Mouse (Mus musculus) kidney, postnatal 25 days (tissue): ENCODE measurements at regions not wholly inside any gene's neighbourhood (a gene's known extent, or its start where the extent isn't known, plus 50 kb on each side); places are given as distances from the start of the nearest gene placed in this dataset.

Experiments used
- DNase-seq, 2 experiments: peaks; one replicate each; pipeline ENCODE4 v3.0.0; 2021; ENCODE audit warnings: mixed read lengths in 2 of 2

DNA sequence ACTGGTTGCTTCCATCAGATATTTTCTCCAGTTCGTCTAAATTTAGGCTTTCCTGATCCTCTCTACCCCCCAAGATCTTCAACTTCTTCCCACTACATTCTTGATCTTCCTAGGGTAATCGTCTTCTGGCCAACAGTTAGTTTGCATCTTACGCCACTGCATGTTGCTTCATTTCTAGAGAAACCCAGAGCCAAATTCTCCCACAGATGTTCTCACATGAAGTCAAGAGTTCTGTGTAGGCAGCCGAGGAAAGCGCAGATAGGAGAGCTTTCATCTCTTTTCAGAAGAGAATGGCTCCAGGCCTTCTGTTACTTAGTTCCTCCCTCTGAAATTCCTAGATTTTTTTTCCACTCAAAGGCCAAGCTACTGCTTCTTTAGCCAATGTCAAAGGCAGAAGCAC is 179.9 kb downstream of the Fgf10 start:
- DNase-seq = no peak

DNA sequence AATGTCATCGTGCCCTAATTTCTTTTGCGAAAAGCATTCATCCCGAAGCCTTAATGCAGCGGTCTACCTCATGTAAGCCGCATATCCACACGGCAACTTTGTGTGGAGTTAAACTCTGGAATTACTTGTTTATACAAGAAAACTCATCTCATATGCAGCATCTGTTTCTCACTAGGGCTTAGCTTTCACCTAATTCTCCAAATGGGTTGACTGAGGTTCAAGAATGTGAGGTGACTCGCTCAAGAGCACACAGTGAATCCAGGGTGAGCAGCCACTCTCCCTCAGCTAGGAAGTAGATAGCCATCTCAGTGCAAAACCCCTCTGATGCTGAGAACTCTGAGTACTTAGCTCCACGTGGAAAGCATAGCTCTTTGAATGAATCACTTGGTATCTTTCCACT is 181.1 kb downstream of the Fgf10 start:
- no peak for DNase-seq

DNA sequence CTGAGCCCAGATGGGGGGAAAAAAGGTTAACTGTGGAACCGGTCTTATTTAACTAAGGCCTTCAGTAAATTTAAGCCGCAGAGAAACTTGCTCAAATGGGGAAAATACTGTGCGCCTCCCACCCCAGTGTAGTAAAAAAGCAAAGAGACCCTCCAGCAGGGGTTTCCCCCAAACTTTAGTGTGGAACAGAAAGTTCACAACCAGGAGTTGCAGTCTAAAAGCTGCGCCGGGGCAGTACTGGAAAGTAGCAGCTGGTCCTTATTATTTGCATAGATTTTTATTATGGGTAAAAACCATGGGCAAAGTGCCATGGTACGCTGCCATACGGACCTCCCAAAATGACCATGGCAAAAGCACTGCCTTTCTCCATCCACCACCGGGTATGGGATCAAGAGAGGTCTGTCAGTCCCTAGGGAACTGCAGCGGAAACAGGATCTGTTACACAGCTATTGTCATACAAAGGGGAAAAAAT is 216.8 kb downstream of the Fgf10 start:
- DNase-seq = no peak

DNA sequence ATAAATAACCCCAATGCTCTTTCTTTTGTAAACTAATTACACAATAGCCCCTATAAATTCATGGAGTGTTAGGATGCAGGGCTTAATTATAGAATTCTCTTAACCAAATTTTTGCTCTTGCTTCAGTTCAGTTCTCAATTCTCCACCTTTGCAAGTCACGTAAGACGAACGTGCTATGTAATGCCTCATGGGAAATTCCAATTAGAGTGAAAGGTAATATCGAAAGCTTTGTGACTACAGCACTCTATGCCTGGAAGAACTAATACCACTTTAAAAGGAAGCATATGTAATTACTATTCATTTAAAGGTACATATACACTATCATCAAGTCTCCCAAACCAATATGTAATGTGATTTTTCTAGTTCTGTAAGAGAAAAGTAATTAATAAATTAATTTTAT is 225.5 kb downstream of the Fgf10 start:
- DNase-seq = no peak

DNA sequence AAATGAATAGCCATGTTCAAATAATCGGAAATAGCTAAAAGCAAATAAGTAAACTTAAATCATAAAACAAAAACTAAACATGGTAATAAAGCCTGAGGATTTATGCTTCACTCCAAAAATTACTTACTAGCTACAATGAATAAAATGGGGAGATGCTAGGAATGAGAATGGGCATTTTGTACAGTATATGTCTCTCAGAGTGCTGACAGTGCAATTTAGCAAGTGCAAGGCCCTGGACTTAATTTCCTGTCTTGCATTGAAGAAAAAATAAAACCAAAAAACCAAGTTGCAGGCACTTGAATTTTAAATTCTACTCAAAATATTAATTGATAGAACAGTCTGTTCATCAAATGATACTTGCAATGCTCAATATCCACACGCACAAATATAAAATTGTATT is 232.4 kb downstream of the Fgf10 start:
- no peak for DNase-seq

DNA sequence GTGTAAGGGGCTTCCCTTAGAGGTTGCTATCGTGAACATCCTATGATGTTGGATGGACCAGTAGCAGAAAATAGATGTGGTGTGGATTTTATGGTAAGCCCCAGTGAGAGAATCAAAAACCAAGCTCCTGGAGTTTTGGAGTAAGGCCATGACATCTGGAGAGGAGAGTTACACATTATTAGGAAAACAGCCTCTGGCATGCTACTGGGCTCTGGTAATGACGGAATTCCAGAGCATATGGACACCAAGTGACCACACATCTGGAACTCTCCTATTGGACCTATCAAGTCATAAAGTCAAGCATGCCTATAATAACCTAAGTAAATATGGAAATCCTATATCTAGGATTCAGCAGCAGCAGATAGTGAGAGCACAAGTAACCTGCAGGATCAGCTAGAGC is 240.8 kb downstream of the Fgf10 start:
- no peak for DNase-seq

DNA sequence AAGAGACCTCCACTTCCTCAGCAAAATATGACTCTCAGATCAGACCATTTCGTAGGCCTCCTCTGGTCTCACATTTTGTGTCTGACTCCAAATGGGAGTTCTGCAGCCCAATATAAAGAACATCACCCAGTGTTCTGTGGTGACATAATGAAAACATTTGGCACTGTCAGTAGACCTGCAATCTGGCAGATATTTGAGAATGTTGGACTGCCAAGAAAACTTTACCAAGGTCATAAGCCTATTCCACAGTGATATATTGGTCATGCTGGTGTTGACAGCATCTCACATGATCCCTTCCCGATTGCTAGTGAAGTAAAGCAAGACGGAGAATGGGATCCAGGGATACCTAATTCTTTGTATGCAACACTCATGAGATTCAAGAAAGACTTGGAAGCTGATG is 271.2 kb downstream of the Fgf10 start:
- no peak for DNase-seq

DNA sequence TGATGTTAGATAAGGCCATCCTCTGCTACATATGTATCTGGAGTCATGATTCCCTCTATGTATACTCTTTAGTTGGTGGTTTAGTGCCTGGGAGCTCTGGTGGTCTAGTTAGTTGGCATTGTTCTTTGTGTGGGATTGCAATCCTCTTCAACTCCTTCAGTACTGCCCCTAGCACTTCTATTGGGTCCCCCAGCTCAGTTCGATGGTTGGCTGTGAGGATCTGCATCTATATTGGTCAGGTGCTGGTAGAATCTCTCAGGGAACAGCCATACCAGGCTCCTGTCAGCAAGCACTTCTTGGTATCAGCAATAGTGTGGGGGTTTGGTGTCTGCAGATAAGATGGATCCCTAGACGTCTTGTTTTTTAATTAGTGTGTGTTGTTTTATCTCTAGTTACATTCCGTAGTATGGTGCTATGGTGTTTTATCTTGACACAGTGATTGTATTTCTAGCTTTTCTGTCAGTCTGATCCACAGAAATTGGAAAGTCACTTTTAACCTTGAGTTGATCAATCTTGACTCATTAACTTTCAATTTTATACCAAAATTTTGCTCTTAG is 296.6 kb downstream of the Fgf10 start:
- DNase-seq = no peak

DNA sequence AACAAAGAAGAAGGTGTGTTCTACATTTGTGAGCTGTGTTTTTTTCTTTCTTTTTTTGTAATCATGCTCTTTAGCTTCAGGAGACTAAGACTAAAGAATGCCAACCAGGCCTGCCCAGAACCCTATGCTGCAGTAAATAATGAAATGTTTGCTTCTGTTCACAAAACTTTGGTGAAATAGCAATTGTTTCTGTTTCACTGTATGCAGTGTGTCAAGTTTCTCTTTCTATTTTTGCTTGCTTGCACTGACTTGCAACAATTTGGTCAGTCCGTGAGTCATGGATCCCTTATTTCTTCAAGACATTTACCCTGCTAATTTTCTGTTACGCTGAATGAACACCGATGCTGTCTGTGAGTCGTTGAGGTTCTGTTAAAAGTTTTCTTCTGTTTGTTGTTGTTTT is 298.1 kb downstream of the Fgf10 start:
- no peak for DNase-seq

DNA sequence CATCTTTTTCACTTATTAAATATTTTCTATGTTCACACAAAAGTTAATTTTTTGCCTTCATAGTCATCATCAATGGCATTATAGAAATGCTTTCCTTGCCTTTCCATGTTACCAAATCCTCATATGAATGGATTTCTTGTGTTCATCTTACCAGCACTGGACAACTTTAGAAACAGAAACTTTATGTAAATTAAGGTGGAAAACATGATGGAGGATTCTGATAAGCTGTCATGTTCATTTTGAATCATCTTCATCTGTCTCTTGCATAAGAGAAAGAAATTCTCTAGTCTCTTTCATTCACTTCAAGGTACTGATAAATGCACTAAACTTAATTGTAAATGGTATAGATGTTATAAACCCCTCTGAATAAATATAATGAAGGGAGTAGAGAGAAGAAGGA is 305.4 kb downstream of the Fgf10 start:
- no peak for DNase-seq

DNA sequence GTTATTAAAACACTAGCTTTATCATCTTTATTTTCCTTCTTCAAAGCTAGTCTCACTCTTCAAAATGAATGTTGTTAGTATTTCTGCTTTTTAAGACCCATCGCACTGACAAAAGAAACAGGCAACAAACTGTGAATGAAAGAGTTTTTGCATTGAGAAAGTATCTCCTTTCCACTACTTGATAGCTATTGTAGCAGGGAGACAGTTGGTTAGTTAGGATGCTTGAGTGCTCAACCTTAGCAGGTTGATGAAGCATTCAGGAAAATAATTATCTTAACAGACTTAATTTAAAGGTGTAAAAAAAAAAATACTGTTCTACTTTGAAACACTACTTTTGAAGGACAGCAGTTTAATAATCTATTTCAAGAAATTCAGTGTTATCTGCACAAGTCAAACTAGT is 305.9 kb downstream of the Fgf10 start:
- no peak for DNase-seq

DNA sequence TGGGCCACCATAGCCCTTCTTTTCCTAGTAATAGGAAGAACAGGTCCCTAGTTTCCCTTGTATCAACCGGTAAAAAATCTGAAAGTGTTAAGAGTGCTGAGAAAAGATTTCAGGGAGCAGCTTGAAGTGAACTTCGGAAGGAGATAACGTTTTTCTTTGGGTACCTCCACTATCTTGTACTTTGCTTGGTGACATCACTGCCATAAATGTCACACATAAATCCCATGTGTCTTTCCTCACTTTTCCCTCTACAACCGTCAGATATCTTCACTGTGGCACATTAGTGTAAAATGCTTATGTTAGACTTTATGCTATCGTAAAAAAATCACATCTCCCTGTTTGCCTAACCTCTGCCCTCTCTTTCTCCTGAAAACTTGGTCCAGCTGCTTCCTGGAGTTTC is 309.9 kb downstream of the Fgf10 start:
- DNase-seq = no peak

DNA sequence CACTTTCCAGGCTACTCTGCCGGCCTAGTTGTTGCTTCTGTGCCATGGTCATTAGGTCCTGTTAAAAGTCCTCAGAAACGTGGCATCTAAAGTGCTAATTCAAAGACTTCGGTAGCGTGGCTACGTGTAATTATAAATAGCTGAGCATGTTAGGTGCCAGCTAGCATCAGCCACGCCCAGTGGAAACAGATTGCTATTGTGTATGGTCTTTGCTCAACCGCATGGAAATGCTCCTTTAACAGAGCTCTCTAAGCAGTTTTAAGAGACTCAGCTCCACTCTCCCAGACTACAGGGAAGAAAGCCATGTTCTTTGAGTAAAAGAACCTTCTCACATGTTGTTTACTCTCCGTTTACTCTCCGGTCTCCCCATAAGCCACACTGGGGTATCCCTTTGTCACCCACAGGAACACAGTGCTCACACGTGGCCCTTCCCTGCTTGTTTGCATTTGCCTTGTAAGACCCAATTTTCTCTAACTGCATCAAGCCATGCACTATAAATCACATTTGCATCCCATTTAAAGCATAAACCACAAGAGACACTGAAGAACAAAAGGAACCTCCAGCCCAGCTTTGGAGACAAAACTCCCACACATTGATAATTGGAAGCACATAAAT is 311.7 kb downstream of the Fgf10 start:
- no peak for DNase-seq

DNA sequence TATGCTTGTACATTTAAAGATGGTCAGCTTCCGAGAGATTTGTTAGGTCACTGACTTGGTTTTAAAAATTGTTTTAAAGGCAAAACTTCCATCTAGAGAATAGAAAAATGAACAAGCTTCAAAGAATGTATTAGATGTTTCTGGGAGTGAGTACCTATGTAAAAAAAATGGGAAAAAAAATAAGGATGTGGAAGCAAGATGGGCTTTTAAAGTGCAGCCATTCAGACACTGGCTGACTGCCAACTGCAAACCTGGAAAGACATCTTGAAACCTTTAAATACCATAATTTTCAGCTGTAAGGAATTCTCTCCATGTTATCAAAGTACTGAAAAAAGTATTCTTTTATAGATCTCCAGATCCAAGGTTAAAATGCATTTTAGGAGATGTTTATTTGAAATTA is 315.7 kb downstream of the Fgf10 start:
- DNase-seq = no peak

DNA sequence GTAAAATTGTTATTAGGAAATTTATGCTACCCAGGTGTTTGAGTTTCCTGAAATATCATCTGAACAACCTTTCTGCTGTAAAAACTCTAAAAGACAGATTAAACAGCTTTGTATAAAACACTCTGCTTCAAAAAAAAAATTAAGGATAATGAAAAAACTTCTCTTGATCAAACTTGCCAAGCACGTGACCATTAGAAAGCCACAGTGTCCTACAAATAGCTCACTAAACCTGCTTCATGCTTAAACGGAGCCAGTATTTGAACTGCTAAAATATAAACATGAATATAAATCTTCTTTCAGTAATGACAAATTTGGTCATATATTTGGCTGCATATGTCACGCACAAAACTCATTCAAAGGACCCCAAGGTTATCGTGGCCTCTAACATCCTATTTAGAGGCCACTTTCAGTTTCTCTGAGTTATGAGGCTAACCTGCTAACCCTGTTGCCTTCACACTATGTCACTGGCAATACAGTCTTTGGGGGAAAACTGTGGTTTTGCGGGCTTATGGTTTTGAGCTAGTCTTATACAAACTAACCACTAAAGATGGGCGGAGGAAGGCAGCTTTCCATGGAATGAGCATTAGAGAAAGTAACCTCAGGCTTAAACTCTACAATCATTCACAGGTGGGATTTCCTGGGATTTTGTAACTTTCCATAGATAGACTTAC is 355.8 kb downstream of the Fgf10 start:
- DNase-seq = no peak

DNA sequence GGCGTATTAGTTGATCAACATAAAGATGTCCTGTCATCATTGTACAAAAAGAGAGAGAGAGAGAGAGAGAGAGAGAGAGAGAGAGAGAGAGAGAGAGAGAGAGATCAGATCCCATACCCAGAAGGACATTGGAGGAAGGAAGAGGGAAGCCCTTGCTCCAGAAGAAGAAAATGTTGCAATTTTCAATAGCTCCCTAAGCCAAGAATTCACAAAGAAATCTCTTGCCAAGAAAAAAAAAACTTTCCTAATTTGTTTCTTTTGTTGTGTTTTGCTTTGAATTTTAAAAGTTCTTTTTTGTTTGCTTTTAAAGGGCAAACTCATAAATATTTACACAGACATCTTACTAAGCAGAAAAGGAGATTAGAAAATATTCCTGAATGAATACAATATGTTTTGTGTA is 370.0 kb downstream of the Fgf10 start:
- no peak for DNase-seq

DNA sequence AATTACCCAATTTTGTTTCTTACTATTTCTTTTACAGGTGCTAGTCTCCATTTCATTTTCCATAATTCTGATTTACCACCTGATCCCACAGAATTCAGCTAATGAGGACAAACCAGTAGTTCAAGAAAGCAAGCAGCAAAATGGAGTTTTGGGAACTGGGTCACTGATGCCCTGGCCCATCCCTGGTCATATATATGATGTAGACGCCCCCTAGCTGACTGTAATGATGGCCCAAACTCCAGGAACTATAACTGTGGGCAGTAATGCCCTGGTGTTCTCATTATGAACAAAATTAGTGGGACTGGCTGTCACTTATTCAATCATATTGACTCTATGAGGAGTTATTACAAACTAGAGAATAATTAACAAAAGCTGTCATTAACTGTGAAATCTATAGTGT is 375.5 kb downstream of the Fgf10 start:
- DNase-seq = no peak

DNA sequence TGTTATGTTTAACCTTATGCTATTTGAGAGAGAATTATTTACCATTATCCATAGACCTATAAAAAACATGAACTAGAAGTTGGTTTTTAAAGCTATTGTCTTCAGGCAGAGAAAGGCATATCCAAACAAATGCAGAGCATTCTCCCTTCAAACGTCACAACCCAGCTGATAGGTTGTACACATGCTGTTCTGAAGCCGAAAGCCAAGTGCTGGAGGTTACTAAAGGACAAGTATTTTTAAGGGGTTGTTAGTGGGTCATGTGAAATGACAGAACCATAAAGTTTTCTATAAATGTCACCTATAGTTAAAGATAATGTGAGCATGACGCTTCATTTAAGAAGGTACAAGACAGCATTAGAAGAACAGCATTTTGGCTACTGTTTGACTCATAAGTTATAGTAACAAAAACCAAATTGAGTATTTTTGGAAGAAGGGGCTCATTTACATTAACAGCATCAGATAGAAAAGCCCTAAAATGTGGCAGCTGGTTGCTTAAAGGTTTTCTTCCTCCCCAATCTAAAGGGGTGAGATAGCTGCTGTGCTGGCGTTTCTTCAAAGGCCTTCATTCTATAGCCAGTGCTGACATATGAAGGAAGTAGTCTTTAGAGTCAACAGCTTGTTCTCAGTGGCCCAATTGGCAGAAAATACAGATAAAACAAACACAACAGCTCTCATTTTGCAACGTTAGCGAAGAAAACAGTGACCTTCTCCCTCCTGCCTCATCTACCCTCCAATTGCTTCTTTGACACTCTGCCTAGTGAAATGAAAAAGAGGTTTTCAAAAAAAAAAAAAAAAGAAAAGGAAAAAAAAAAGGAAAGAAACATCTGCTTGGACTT is 359.4 kb upstream of the Paip1 start:
- DNase-seq = no peak

DNA sequence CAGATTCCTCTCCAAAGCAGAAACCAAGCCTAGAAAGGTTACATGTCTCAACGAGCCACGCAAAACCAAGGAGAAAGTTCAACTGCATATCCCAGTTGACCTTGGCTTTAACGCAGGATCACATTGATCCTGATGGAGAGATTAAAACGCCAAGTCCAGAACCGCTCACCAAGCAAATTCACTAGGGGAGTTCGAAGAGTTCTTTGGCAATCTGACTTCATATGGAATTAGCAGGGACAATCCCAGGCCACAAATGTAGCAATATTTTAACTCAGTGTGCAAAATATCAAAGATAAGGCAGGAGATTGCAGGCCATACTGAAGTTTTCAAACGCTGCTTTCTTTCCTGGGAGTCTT is 358.8 kb upstream of the Paip1 start:
- no peak for DNase-seq

DNA sequence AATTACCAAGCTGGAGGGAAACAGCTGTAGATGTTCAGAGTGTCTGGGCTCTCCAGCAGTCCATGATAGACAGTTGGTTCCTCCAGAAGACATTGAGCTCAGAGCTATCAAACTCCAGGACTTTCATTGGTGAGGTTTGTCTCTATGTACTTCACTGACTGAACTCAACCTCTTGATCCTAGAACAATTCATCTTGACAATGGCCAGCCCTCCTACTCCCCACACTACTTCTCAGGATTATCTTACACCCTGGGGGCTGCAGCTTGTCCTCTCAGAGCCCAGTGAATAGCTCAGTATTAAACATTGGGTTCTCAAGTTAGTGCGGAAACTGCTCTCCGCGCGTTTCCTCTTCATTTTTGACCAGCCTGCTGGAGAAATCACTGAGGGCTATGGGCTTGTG is 349.2 kb upstream of the Paip1 start:
- DNase-seq = no peak

DNA sequence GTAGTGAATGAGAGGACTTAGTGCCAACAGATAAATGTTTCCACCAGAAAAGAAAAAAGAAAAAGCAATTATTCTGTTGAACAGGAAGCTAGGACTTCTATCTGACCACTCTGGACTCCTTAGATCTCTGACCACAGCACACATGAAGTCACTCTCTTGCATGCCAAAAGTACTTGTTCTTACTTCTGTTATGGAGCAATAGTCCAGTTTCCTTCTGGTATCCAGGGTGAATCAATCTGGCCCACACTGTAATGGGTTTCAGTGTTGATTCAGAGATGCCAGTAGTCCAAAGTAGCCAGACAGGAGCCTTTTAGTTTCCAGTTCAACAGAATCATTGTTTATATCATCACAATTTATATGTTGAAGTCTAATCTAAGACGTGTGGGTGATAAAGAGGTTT is 346.7 kb upstream of the Paip1 start:
- no peak for DNase-seq

DNA sequence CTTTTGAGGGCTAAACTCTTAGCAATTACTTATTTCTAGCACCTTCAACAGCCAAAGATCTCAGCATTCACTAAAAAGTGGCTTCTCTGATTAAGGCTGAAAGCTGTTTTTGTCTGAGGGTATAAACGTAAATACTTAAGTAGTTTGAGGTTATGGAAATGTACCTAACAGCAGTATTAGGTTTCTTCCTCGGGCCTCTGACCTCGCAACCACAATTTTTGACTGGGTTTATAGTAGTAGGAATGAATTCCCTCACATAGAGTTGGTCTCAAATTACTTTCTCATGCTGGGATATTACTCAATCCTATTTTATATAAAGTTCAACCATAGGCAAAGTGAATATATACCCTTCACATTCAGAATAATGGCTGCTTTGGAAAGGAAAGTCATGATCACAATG is 310.5 kb upstream of the Paip1 start:
- DNase-seq = no peak

DNA sequence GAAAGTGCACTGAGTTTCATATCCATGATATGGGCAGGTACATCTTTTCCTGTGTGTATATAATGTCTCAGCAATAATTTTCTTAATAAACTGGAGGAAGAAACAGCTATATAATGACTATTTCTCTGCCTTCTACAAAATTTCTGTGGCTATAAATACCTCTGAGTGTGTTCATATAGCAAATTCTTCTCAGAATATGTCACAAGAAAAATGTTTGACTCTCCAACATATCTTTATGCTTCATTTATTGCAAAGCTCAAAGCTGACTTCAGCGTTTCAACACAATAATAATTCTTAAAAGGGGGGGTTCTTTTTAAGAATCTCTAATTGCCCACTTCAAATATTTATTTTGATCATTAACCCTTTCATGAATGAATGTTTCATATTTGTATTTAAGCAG is 310.0 kb upstream of the Paip1 start:
- DNase-seq = no peak

DNA sequence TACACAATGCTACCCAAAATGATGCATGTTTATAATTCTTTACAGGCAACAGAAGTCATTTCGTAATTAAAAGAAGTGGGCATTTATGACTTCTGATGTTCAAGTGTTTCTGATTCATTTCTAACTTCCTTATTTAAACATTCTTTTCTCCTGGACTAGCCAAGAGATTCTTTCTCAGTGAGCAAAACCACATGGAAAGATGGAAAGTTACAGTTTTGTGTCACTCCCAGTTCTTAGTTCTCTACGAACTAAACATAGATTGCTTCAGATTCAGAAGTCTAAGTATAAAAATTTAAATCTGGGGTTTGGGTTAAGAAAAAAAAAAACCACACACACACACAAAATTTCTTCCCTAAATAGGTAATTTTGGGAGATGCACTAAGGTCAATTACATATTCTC is 288.0 kb upstream of the Paip1 start:
- DNase-seq = no peak
